Mouse (Mus musculus) liver, embryonic 11.5 days (tissue): ENCODE data around the gene Gpx4. TPM values are rescaled to one million over a fixed set of nuclear protein-coding genes. Genes with fewer than 3 reads are reported as not detected.
A peak's percentile ranks its signal among the peaks of the same experiment; 100 is the strongest.

ENCODE experiments used
- ATAC-seq: fragments of 200-750 bp; cut with Nextera tagmentation; replicated peaks from 2 replicates; pipeline ENCODE4 v1.8.0; 2017; ENCODE audit warnings: moderate number of reproducible peaks, mild to moderate bottlenecking, moderate TSS enrichment, moderate library complexity; ENCODE audit not compliant: low FRiP score
- DNase-seq: peaks from one replicate; pipeline ENCODE4 v3.0.0-alpha.2; 2017; ENCODE audit warnings: low spot score
- H3K27ac ChIP-seq: fragments of 300-500 bp; sonication (generic); 2 replicates; pipeline ENCODE4 v1.5.1; 2014; ENCODE audit warnings: mild to moderate bottlenecking, low read depth, low read length, control low read depth
- H3K27me3 ChIP-seq: fragments of 300-500 bp; sonication (generic); replicated peaks from 2 replicates; pipeline ENCODE4 v1.6.1; 2014; ENCODE audit warnings: low read length, mixed read lengths; ENCODE audit not compliant: control insufficient read depth, insufficient read depth
- H3K36me3 ChIP-seq: fragments of 300-500 bp; sonication (generic); 2 replicates; pipeline ENCODE4 v1.6.1; 2014; ENCODE audit warnings: mild to moderate bottlenecking, low read length, moderate library complexity, mixed read lengths; ENCODE audit not compliant: control insufficient read depth, insufficient read depth
- H3K4me1 ChIP-seq: fragments of 300-500 bp; sonication (generic); replicated peaks from 2 replicates; pipeline ENCODE4 v1.6.1; 2014; ENCODE audit warnings: low read length, mixed read lengths; ENCODE audit not compliant: control insufficient read depth, insufficient read depth
- H3K4me2 ChIP-seq: fragments of 300-500 bp; sonication (generic); 2 replicates; pipeline ENCODE4 v1.6.1; 2014; ENCODE audit warnings: mild to moderate bottlenecking, control low read depth, moderate library complexity
- H3K4me3 ChIP-seq: fragments of 300-500 bp; sonication (generic); 2 replicates; pipeline ENCODE4 v1.5.1; 2014; ENCODE audit warnings: low read depth, low read length, control low read depth
- H3K9ac ChIP-seq: fragments of 300-500 bp; sonication (generic); 2 replicates; pipeline ENCODE4 v1.6.1; 2014; ENCODE audit warnings: low read depth, low read length, control low read depth
- H3K9me3 ChIP-seq: fragments of 300-500 bp; sonication (generic); 2 replicates; pipeline ENCODE4 v1.6.1; 2016; ENCODE audit warnings: low read length, inconsistent platforms, mixed read lengths; ENCODE audit not compliant: control insufficient read depth
- WGBS: fragments of 180-500 bp; shearing (Covaris S2); extraction: QIAGEN DNeasy Blood & Tissue Kit; methylation state at CpG from one replicate; pipeline ENCODE4 v1.1.7; 2014; 5-methylcytosine and 5-hydroxymethylcytosine counted together
- polyA plus RNA-seq: library from polyadenylated mRNA; unstranded; fragments of >200 nt; fragmentation: Nextera tagmentation; extraction: Ambion mirVana; gene quantifications from 2 replicates; pipeline ENCODE4 v1.2.1, GENCODE M21; 2014

Gpx4 gene
- polyA plus RNA-seq, 1 experiment from 2014 or later: 762 TPM

DNA sequence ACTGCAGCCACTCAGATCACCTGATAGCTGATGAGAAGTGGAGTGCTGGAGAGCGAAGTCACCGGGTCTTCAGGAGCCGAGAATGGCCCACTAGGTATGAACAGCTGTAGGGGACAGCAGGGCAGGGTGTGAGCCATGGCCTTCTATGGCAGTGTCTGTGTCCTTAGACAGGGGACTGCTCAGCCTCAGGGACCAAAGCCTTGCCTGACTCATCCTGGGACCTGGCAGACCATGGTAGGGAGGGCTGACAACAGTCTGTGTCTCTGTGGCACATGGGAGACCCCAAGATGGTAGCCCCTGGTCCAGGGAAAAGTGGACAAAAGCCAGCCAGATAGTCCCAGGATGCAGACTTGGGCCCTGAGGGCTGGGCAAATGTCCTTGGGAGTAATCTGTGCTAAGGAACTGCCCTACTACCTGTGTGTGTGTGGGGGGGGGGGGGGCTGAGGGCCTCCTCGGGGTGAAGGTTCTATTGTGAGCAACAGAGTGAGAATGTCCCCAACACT lies 23.0 kb downstream of the Gpx4 start:
- no peaks in the 10 kb centered on the region for H3K9me3 ChIP-seq
- no peak for ATAC-seq
- DNase-seq: no peak
- WGBS: 85% methylated on average over 4 of the region's 4 CpGs
- no peak overlapping the region for H3K4me2 ChIP-seq
- H3K9ac ChIP-seq: 0 out of 2 replicates have a peak overlapping the region, but pooled peaks have one; percentile 16
- no peaks in the 10 kb centered on the region for H3K27me3 ChIP-seq
- peak overlapping the region; percentile 38 for H3K27ac ChIP-seq
- H3K36me3 ChIP-seq: peaks cover 13% of the 10 kb centered on the region; the same call in 1 of the 2 replicates
- H3K4me3 ChIP-seq: no peak overlapping the region
- H3K4me1 ChIP-seq: peaks cover 27% of the 10 kb centered on the region

DNA sequence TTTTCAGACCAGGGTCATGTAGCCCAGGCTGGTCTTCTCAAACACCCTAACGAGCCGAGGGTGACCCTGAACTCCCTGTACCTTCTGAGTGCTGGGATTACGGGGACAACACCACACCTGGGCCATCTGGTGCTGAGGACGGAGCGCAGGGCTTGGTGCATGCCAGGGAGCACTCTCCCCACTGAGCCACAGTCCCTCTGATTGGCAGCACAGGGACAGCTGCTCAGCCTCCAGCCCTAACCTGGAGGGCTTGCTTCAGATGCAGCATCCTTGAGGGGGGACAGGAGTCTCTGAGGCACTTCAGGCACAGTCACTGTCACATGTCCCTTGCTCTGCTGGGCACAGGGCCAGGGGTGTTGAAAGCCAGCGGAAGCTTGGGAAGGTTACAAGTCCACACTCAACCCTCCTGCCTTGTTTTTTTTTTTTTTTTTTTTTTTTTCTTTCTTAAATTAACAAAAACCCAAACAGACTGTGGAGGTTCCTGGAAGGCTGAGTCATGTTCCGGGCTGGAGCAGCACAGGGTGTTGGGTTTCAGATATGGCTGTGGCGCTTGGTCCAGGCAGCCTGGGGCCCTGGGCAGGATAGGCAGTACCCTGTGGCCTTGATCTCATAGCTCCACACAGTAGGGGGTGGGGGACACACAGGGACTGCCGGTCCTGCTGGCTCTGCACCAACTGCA lies 24.0 kb downstream of the Gpx4 start:
- DNase-seq (peak; percentile 56), ATAC-seq (peak; percentile 91)
- H3K4me2 ChIP-seq: peak overlapping the region; percentile 42; the same call in 1 of the 2 replicates
- peaks cover 37% of the 10 kb centered on the region for H3K4me1 ChIP-seq
- H3K9ac ChIP-seq: peak overlapping the region; percentile 55
- H3K9me3 ChIP-seq: no peaks in the 10 kb centered on the region
- peak overlapping the region; percentile 93 for H3K27ac ChIP-seq
- 0 out of 2 replicates have a peak overlapping the region, but pooled peaks have one; percentile 3 for H3K4me3 ChIP-seq
- WGBS: 52% methylated on average over 9 of the region's 9 CpGs
- H3K36me3 ChIP-seq: peaks cover 7% of the 10 kb centered on the region; the same call in 1 of the 2 replicates
- no peaks in the 10 kb centered on the region for H3K27me3 ChIP-seq

GRCm38 (mm10) chr10:80071516-80071900 lies 24.5 kb downstream of the Gpx4 start:
- Histone ChIP-seq H3K36me3 (peaks cover 6% of the 10 kb centered on the region), H3K27me3 (no peaks in the 10 kb centered on the region), H3K9ac (peak overlapping the region; percentile 55), H3K27ac (peak overlapping the region; percentile 93), H3K4me3 (no peak overlapping the region), H3K9me3 (no peaks in the 10 kb centered on the region), H3K4me2 (peak overlapping the region; percentile 42; the same call in 1 of the 2 replicates), H3K4me1 (peaks cover 39% of the 10 kb centered on the region)
- ATAC-seq: no peak
- 74% methylated on average over 3 of the region's 3 CpGs for WGBS
- no peak for DNase-seq

DNA sequence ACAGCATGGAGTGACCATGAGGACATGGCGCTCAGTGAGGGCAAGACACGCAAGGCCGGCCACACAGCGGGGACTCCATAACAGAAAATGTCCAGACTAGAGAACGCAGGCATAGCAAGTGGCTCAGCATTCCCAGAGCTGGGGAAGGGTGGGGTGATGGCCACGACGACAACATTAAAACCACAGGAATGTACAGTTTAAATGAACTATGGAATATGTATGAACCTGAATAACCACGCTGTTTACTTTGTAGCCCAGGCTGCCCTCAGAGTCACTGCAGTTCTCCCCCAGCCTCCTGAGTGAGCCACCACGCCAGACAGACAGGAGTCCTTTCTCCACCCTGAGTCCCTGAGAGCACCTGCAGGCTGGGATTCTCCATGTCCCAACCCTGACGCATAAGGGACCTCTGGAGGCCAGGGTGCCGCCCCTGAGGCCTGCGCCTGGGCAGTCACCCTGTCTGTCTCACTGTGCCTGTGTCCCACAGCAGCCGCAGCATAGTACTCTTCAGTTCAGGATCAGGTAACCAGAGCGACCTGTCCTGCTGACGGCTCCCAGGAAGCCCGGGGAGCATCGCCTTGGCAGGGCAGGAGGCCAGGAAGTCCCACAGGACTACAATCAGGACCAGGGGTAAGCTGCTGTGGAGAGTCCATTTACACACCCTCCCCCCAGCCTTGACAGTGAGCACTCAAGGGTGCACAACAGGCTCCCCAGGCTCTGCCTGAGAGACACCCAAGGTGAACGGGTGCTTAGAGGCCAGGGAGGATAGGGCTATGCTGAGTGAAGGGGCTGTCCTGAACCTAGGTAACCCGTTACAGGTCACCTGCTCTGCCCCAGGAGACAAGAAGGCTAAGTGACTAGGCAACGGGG lies 25.9 kb downstream of the Gpx4 start:
- Histone ChIP-seq H3K4me2 (no peak overlapping the region), H3K4me3 (no peak overlapping the region), H3K27ac (0 out of 2 replicates have a peak overlapping the region, but pooled peaks have one; percentile 93), H3K9me3 (no peaks in the 10 kb centered on the region), H3K4me1 (peaks cover 39% of the 10 kb centered on the region), H3K36me3 (peaks cover 2% of the 10 kb centered on the region), H3K27me3 (no peaks in the 10 kb centered on the region), H3K9ac (no peak overlapping the region)
- DNase-seq (no peak), ATAC-seq (no peak)
- WGBS: 84% methylated on average over 20 of the region's 20 CpGs

GRCm38 (mm10) chr10:80074813-80075601 lies 28.0 kb downstream of the Gpx4 start:
- 0 out of 2 replicates have a peak overlapping the region, but pooled peaks have one; percentile 48 for H3K27ac ChIP-seq
- 19% methylated on average over 28 of the region's 28 CpGs for WGBS
- H3K27me3 ChIP-seq: no peaks in the 10 kb centered on the region
- peak overlapping the region; percentile 30; the same call in 1 of the 2 replicates for H3K9ac ChIP-seq
- H3K4me3 ChIP-seq: peak overlapping the region; percentile 29
- DNase-seq (no peak), ATAC-seq (peak; percentile 37; the same call in 1 of the 2 replicates)
- peak overlapping the region; percentile 48 for H3K4me2 ChIP-seq
- peaks cover 6% of the 10 kb centered on the region for H3K36me3 ChIP-seq
- H3K4me1 ChIP-seq: peaks cover 41% of the 10 kb centered on the region
- H3K9me3 ChIP-seq: no peaks in the 10 kb centered on the region

DNA sequence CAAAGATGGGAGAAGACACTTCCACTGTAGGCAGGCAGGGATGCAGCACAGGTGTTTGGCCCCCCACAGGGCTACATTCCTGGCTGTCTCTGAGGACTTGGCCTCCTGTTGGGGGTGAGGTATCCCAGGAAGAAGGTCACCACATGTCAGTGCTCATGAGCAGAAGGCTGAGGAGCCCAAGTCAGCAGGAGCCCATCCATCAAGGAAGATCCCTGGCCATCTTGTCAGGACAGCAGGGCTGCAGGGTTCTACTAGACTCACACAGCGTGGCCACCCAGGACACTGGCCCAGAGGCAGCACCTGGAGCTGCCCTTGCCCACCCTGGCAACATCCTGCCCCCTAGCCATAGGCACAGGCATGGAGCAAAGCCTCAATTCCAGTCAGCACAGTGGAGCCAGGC lies 29.0 kb downstream of the Gpx4 start:
- Histone ChIP-seq H3K4me1 (peaks cover 40% of the 10 kb centered on the region), H3K36me3 (peaks cover 8% of the 10 kb centered on the region), H3K9ac (no peak overlapping the region), H3K4me2 (no peak overlapping the region), H3K27me3 (no peaks in the 10 kb centered on the region), H3K27ac (peak overlapping the region; percentile 48; the same call in 1 of the 2 replicates), H3K9me3 (no peaks in the 10 kb centered on the region), H3K4me3 (no peak overlapping the region)
- DNase-seq: no peak
- no peak for ATAC-seq
- WGBS: 63% methylated on average over 1 of the region's 1 CpGs

GRCm38 (mm10) chr10:80076386-80076785 lies 29.4 kb downstream of the Gpx4 start:
- no peak overlapping the region for H3K9ac ChIP-seq
- peaks cover 12% of the 10 kb centered on the region for H3K36me3 ChIP-seq
- H3K27ac ChIP-seq: peak overlapping the region; percentile 48; the same call in 1 of the 2 replicates
- DNase-seq: no peak
- H3K4me3 ChIP-seq: no peak overlapping the region
- peaks cover 40% of the 10 kb centered on the region for H3K4me1 ChIP-seq
- no peaks in the 10 kb centered on the region for H3K27me3 ChIP-seq
- no peak for ATAC-seq
- H3K9me3 ChIP-seq: no peaks in the 10 kb centered on the region
- WGBS: 89% methylated on average over 4 of the region's 4 CpGs
- H3K4me2 ChIP-seq: no peak overlapping the region

DNA sequence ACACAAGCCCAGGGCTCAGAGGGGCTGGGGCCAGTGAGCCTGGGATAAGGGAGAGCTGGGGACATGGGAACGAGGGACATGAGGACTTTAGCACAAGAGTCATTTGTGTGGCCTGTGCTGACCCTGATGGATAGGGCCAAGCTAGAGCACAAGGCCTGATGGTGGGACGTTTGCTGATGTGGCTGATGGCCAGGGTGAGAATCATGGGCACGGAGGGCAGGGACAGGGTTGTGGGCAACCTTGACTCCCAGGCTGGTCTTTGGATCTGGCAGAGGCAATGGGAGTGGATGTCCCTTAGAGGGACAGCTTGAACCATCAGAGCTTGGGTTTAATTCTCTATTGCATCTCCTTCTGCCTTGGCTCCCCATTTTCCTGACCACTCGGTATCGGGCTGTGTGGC lies 30.3 kb downstream of the Gpx4 start:
- no peak overlapping the region for H3K4me2 ChIP-seq
- WGBS: 83% methylated on average over 5 of the region's 5 CpGs

More for the DNA sequence above, 30.3 kb downstream of the Gpx4 start:
- Histone ChIP-seq H3K4me3 (no peak overlapping the region), H3K9me3 (no peaks in the 10 kb centered on the region), H3K9ac (no peak overlapping the region), H3K4me1 (peaks cover 35% of the 10 kb centered on the region), H3K36me3 (peaks cover 22% of the 10 kb centered on the region), H3K27me3 (no peaks in the 10 kb centered on the region), H3K27ac (no peak overlapping the region)
- ATAC-seq (no peak), DNase-seq (no peak)
